Mouse (Mus musculus) right cerebral cortex, postnatal 14 days (tissue): Measurements from ENCODE around the gene Ddx25.

Experiments
- DNase-seq: peaks from one replicate; pipeline ENCODE4 v3.0.0; 2022

Ddx25 gene

GRCm38 (mm10) chr9:35493033-35493732, 65.1 kb downstream of the Ddx25 start:
- DNase-seq = no peak

- DNase-seq = no peak
Observed at GRCm38 (mm10) chr9:35491109-35491866, 67.0 kb downstream of the Ddx25 start.

GRCm38 (mm10) chr9:35488496-35488895, 69.8 kb downstream of the Ddx25 start:
- DNase-seq = peak; percentile 25
